In the genomic region with DNA sequence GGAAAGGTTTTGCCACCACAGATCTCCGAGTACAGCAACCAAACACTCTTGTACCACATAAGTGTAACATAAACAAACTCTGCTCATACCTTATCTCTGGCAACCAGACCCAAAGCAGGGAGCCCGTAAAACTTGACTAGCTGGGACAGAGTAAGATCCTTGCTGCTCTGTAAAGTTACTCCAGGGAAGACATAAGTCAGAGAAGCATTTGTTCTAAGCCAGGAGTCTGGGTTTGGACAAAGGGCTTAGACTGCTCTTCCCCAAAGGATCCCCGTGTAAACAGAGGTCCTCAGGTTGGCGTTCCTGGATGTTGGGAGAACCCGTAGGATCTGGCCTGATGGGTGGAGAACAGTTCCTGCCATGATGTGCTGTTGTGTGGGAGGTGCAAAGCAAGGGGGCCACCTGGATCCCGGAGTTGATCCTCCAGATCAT, we compare ENCODE assay signal across 16 mouse cellular contexts. TPM values are rescaled to one million over a fixed set of nuclear protein-coding genes. Genes with fewer than 3 reads are reported as not detected.
DNase-seq lines count a peak whose midpoint lies in the region; ATAC-seq and TF ChIP-seq lines count a peak whose summit lies in the region.
"Had no signal": no experiment of that assay in that cellular context is flagged by ENCODE, and none has a peak within 500 bp of the region (broad histone marks: within the 10 kb centered on the region; RNA-seq: fewer than 3 reads in every experiment).

No protein-coding gene starts in this region.

- no peak overlapping the region for H3K27ac ChIP-seq in lung, embryonic 14.5 days (ENCODE audit: low read depth)
- H3K27ac ChIP-seq in intestine, embryonic 16.5 days (ENCODE audit: low read length), result peak overlapping the region; percentile 68
- H3K27ac ChIP-seq: embryonic facial prominence, embryonic 13.5 days; lung, embryonic 15.5 days; neural tube, embryonic 15.5 days had no signal

- no peaks in the 10 kb centered on the region for H3K27me3 ChIP-seq in lung, embryonic 14.5 days (ENCODE audit: insufficient read depth, low read length)
- no peaks in the 10 kb centered on the region for H3K27me3 ChIP-seq in intestine, embryonic 16.5 days (replicated peaks; ENCODE audit: control insufficient read depth, insufficient read depth, low read length)
- H3K27me3 ChIP-seq: embryonic facial prominence, embryonic 13.5 days; lung, embryonic 15.5 days; neural tube, embryonic 15.5 days had no signal

- peaks cover 26% of the 10 kb centered on the region for H3K36me3 ChIP-seq in lung, embryonic 14.5 days (ENCODE audit: insufficient read depth)
- no peaks in the 10 kb centered on the region for H3K36me3 ChIP-seq in intestine, embryonic 16.5 days (ENCODE audit: control insufficient read depth, insufficient read depth, low read length)

- WGBS in lung, embryonic 14.5 days, result 57% methylated on average over 6 of the region's 6 CpGs
- WGBS in intestine, embryonic 16.5 days, result 57% methylated on average over 6 of the region's 6 CpGs

- H3K4me2 ChIP-seq in lung, embryonic 14.5 days, result peak overlapping the region; percentile 26
- peak overlapping the region; percentile 22 for H3K4me2 ChIP-seq in intestine, embryonic 16.5 days (ENCODE audit: low read depth, low read length)
- H3K4me2 ChIP-seq: embryonic facial prominence, embryonic 13.5 days; lung, embryonic 15.5 days; neural tube, embryonic 15.5 days had no signal

- no peak overlapping the region for H3K9ac ChIP-seq in lung, embryonic 14.5 days
- H3K9ac ChIP-seq in intestine, embryonic 16.5 days (ENCODE audit: low read depth, low read length), result peak overlapping the region; percentile 39; the same call in 1 of the 2 replicates
- H3K9ac ChIP-seq: embryonic facial prominence, embryonic 13.5 days; lung, embryonic 15.5 days; neural tube, embryonic 15.5 days had no signal

- no peak for DNase-seq in lung, embryonic 14.5 days
- no peak for DNase-seq in lung, postnatal 4 days
- DNase-seq in c-Kit-positive CD71-positive TER-119-negative erythroid progenitor cells, embryonic 14.5 days (ENCODE audit: low read depth), result peak; percentile 63
- no peak for DNase-seq in cerebellum, postnatal 14 days
- DNase-seq in cerebellum, postnatal 25 days, result no peak
- DNase-seq: cerebellum, adult 9-10 months; right cerebral cortex, postnatal 25 days had no signal

- TF ChIP-seq CTCF in lung, embryonic 14.5 days (IDR thresholded peaks at IDR 0.05; ENCODE audit: low read depth), result no peak

- no peak overlapping the region; the same call in 1 of the 2 replicates for H3K4me3 ChIP-seq in lung, embryonic 14.5 days (ENCODE audit: low read depth, low read length)
- no peak overlapping the region for H3K4me3 ChIP-seq in intestine, embryonic 16.5 days (ENCODE audit: low read length)
- H3K4me3 ChIP-seq: embryonic facial prominence, embryonic 13.5 days; lung, embryonic 15.5 days; neural tube, embryonic 15.5 days had no signal

- H3K9me3 ChIP-seq in lung, embryonic 14.5 days (ENCODE audit: low read depth, low read length), result no peaks in the 10 kb centered on the region
- H3K9me3 ChIP-seq in intestine, embryonic 16.5 days (ENCODE audit: control insufficient read depth, low read length), result no peaks in the 10 kb centered on the region
- H3K9me3 ChIP-seq: embryonic facial prominence, embryonic 13.5 days; lung, embryonic 15.5 days; neural tube, embryonic 15.5 days had no signal

- no peak for ATAC-seq in lung, embryonic 14.5 days (ENCODE audit: insufficient read depth)
- no peak for ATAC-seq in intestine, embryonic 16.5 days
- ATAC-seq in megakaryocyte-erythroid progenitor cell, adult 5-6 weeks (replicated peaks; ENCODE audit: low FRiP score, low TSS enrichment, poor library complexity, severe bottlenecking), result peak; percentile 70

- 0 out of 2 replicates have a peak, but pooled peaks cover 5% of the 10 kb centered on the region for H3K4me1 ChIP-seq in lung, embryonic 14.5 days (ENCODE audit: insufficient read depth)
- H3K4me1 ChIP-seq in intestine, embryonic 16.5 days (ENCODE audit: control insufficient read depth, insufficient read depth, low read length), result peaks cover 19% of the 10 kb centered on the region

RNA-seq across cellular contexts. Expression of a gene that starts 3.3 kb away (rescaled TPM):
- polyA plus RNA-seq in lung, embryonic 14.5 days (2014; fragmentation: Nextera tagmentation; extraction: Ambion mirVana), result 40.5 and 41.8 TPM in 2 replicates
- polyA plus RNA-seq in intestine, embryonic 16.5 days (2015; fragmentation: Nextera tagmentation; extraction: Ambion mirVana), result 39.8 and 43.3 TPM in 2 replicates
- 72.9 and 109 TPM in 2 replicates for total RNA-seq in megakaryocyte-erythroid progenitor cell, adult 5-6 weeks (2014; fragmentation: Nextera tagmentation)
- 69.2 and 112 TPM in 2 replicates for total RNA-seq in megakaryocyte-erythroid progenitor cell, adult 5-6 weeks (2017)

RNA-seq across cellular contexts. Expression of a gene that starts 3.5 kb away (rescaled TPM):
- 22.9 and 23.2 TPM in 2 replicates for polyA plus RNA-seq in lung, embryonic 14.5 days (2014; fragmentation: Nextera tagmentation; extraction: Ambion mirVana)
- 28.1 and 29.9 TPM in 2 replicates for polyA plus RNA-seq in intestine, embryonic 16.5 days (2015; fragmentation: Nextera tagmentation; extraction: Ambion mirVana)
- total RNA-seq in megakaryocyte-erythroid progenitor cell, adult 5-6 weeks (2014; fragmentation: Nextera tagmentation), result 18.1 and 22.3 TPM in 2 replicates
- 15.4 and 17.1 TPM in 2 replicates for total RNA-seq in megakaryocyte-erythroid progenitor cell, adult 5-6 weeks (2017)

RNA-seq across cellular contexts. Expression of a gene that starts 53.8 kb away (rescaled TPM):
- 0.38 and 0.47 TPM in 2 replicates for polyA plus RNA-seq in lung, embryonic 14.5 days (2014; fragmentation: Nextera tagmentation; extraction: Ambion mirVana)
- not detected in 2 replicates for polyA plus RNA-seq in intestine, embryonic 16.5 days (2015; fragmentation: Nextera tagmentation; extraction: Ambion mirVana)
- total RNA-seq in megakaryocyte-erythroid progenitor cell, adult 5-6 weeks (2014; fragmentation: Nextera tagmentation), result not detected in 2 replicates
- not detected in 2 replicates for total RNA-seq in megakaryocyte-erythroid progenitor cell, adult 5-6 weeks (2017)
- total RNA-seq: adrenal gland, postnatal 4 days; granulocyte monocyte progenitor cell, adult 5-6 weeks; left cerebral cortex, postnatal 14 days had no signal
- polyA plus RNA-seq: large intestine, adult 2 months; neural tube, embryonic 15.5 days had no signal
